Mouse (Mus musculus) naive thymus-derived CD4-positive, alpha-beta T cell, adult 2 months (primary cell): ENCODE results near the gene Lgals3.

Experiments used
- DNase-seq: peaks from one replicate; pipeline ENCODE4 v3.0.0-alpha.2; 2011; ENCODE audit warnings: low read depth

Gene Lgals3

DNA sequence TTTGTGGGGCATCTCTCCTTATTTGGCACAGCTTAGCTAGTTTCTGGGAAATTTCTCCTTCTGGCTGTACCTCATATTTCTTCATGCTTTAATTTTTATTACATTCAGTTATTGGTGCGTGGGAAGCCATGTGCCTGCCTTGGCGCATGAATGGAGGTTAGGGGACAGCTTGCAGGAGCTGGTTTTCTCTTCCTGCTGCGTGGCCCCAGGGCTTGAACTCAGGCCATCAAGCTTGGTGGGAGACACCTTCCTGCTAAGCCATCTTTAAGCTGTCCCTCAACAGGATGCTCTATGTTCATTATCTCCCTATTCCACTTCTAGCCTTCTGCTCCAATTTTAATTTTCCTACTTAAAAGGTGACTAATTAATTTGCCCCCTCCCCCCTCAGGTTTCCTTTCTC lies 3.2 kb downstream of the Lgals3 start:
- no peak for DNase-seq

DNA sequence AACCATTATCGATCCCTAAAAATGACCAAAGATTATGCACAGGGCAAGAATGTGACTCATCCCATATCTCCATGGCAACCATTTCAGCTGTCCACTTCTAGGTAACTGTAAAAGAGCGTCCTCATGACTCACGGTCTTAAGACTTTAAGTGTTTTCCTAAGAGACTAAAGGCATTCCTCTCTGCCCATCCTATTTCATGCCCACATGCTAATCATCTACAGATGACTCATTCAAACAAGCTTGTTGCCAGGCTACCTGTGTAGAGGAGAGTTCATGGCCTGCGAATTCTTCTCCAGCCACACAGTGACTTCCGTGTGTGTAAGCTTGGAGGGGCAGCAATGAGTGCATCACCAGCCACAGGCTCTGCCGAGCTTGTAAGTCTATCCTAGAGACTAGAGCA lies 4.1 kb downstream of the Lgals3 start:
- no peak for DNase-seq

DNA sequence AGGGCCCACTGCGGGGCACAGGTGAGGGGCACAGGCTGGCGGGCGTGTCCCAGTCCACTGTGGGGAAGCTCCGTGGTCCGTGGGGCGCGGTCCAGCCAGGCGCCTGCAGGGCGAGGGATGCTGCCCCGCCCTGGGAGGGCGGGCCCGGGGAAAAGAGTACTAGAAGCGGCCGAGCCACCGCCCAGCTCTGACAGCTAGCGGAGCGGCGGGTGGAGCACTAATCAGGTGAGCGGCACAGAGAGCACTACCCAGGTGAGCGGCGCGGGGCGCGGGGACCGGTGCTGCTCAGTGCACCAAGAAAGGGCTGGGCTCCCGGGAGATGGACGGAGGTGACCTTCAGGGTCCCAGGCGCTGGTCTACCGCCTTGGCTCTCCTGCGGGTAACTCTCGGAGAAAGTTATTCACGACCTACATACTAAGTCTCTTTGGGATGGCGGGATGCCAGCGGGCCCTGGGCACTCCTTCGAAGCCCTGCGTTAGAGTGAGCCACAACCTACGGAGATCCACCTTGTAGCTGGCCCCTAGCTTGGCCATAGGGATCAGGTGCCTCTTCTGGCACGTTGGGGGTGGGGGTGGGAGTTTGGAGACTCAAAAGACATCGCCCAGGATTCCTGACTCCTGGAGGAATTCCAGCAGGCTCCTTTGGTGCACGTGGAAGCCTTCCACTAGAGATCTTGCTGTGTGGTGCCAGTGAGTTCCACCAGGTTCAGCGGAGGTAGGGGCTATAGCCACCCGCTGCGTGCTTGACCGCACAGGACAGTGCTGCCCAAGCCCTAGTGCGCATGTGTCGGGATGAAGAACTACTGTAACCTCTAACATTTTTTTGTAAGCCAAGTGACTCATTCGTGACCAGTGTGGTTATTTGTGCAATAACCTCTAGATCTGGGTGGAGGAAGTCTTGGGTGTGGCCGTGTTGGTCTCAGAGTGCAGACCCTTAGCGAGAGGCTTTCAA lies 6.5 kb downstream of the Lgals3 start:
- DNase-seq: no peak

DNA sequence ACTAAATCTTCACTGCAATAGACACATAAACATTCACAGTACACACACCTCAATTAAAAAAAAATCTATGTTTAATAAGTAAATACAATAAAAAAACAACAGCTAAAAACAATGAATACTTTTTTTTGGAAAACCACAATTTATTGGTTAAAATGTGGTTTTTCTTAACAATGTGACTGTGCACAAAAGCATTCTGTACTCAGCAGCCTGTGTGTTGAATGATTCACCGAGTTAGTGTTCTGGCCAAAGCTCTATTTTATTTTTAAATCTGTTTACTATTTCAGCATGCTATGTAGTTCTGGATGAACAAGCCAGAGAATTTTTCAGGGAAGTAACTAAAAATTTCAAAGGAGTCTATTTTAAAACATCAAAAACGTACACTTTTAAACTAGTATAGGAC lies 9.0 kb downstream of the Lgals3 start:
- no peak for DNase-seq

DNA sequence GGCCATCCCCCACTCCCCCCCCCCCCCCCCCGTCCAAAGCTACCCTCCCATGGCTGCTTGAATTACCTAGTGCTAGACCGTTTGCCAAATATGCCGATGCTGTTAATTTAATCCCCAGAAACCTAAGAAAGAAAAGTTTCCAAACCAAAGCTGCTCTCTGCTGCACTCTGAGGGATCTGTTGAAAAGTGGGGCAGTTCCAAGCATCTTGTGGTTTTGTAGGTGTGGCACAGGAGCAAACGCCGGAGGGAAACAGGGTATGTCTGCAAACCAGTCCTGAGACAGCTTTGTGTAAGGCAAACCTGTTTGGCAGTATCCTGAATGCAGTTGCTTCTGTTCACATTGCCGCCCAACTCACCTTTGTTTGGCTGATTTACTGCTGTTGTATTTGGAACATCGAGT lies 10.8 kb downstream of the Lgals3 start:
- no peak for DNase-seq

DNA sequence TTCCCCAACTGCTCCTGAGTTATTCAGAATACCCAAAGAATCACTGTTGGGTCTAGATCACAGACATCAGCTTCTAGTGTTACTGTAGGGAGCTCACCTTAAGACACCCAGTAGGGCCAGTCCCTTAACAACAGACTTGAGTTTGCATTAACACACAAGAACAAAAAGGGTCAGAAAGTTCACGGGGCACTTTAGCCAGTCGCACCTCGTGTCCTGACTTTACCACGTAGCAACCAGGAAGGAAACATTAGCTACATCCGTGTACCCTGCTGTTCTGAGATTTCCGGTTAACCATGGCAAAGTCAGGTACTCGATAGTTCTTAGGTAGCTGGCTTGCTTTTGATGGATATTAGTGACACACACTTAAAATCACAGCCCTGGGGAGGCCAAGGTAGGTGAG lies 16.4 kb downstream of the Lgals3 start:
- no peak for DNase-seq

DNA sequence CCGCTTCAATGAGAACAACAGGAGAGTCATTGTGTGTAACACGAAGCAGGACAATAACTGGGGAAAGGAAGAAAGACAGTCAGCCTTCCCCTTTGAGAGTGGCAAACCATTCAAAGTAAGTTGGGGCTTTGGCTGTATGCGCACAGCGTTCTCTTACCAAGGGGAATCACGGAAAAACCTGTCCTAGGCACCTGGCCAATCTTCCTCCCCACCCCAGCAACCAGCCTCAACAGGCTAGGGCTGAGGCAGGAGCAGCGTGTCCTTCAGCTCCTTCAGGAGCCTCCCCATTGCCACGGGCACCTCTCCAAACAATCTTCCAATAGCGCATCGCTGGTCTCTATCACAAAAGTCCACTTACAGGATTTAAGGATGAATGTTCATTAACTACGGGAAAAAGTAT lies 17.1 kb downstream of the Lgals3 start:
- no peak for DNase-seq

DNA sequence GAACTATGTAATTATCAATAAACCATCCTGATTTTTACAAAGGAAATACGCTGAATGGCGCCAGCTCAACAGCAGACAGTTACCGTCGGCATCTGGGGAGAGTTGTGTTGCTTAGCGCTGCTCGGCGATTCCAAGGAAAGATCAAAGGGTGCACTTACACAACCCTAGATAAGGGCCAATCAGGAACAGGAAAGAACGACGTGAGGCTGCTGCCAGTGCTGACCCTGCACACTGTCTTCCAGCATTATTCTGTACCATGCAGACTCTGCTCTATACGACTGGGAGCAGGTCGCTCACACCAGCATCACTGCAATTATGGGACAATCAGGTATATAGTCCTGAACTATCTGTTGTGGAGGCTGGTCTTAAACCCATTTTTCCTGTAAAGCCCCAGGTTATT lies 18.6 kb downstream of the Lgals3 start:
- no peak for DNase-seq

DNA sequence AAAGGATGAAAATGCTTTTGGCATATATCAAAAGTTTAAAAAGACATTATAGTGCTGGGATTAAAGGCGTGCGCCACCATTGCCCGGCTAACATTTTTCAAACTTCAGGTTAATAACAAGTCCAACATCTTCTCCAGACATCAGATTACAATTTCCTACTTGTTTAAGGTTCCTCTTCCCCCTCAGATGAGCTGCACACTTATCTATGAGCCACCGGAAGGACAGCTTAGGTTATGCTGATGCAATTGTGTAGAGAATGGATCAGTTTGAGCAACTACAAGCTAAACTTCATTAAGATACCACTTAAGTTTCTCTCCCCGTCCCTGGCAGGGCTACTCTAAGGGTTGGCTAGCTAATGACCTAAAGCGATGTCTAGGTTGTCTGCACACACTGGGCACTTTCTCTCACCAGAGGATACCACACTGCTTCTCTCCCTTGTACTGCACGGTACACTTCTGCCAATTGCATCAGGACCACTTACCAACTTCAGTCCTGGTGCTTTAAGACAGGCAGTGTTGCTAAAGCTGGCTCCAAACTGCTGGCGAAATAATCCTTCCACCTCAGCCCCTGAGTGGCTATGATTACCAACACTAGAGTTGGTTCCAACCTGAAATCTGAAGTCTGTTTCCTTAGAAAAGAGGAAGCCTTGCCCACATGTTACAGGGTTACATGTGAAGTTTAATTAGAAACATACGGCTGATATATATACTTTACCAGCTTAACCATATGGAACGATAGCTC lies 26.0 kb downstream of the Lgals3 start:
- no peak for DNase-seq

DNA sequence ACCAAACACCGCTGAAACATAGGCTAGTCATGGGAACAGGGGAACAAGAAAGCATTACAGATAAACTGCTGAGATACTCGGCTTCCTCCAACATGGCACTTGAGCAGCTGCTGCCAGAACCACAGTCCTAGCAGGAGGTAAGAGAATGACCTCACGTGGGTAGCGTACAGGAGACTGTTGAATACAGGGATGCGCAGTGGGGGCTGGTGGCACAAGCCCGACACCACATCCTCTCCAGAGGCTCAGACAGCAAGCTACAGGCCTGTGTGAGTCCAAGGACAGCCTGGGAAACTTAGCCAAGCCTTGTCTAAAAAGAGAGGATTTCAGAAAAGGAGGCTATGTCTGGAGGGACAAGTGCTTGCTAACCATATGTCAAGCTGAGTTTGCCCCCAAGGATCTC lies 27.5 kb downstream of the Lgals3 start:
- peak; percentile 71 for DNase-seq

DNA sequence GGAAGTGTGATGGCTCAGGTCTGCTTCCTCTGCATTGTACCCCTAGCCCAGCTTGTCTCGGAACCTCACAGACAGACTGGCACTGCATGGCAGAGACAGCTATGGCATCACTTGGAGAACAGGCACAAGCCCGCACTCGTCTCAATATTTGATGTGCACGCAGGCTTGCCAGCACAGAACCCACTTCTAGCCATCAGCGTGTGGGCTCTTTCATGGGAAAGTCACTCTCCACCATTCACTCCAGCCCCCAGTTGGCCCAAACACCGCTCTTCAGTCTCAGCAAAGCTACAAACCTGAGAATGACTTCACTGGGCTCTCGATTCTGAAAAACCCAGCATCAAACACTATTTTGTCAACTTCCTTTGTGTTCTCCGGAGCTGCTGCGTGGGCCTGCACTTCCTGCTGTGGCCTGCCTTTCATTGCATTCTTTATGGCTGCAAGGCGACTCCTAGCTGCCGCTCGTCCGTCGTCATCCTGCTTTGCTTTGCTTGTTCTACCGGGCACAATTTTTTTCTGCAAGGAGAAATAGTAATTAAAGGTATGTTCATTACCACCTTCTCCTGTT lies 28.0 kb downstream of the Lgals3 start:
- peak; percentile 86 for DNase-seq

DNA sequence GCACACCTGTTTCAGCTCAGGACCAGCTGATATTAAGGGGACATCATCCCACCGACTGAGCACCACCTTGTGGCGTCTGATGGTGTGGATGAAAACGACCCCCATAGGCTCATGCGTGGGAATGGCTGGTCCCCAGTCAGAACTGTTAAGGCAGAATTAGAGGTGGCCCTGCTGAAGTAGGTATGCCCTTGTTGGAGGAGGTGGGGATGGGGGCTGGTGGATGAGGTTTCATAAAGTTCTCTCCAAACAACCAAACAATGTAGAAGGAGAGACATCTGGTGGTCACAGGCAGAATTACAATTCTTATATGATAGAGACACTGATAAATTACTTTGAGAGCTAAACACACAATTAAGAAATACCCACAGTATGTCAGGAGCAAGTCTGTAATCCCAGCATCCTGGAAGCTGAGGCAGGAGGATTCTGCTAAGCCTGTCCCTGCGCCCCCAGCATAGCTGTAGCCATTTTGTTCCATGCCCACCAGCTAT lies 28.7 kb downstream of the Lgals3 start:
- DNase-seq: peak; percentile 87

DNA sequence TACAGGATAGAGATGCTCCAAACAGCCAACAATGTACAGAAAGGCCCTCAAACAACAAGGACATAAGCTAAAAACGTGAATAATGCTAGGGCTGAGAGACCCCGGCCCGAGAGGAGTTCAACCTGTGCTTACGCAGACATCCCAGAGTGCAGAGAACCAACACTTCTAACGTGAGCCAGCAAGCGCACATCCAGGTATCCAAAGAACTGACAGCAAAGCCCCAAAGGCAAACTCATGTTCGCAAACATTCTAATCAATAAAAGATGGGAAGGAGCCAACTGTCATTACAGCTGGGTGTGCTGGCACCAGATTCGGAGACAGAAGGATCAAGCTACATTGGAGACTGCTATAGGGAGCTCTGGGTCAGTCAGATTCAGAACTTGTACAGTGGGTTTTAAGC lies 35.2 kb downstream of the Lgals3 start:
- DNase-seq: no peak

DNA sequence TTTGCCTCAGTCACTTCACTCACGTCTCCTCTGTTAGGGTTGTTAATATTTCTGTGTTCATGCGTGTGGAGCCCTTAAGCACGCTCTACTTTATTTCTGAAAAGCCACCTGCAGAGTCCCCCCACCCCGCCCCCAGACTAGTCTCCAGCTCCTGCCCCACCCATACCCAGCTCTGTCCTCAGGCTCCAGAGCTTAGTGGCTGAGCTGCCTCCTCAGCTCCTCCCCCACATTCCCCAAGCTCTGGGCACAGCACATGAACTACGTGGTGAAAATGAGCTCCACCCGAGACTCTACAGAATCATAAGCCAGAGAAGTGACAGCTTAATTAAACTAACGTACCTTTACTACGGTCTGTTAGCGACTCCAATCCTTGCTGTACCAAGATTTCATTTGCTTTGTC lies 38.4 kb downstream of the Lgals3 start:
- no peak for DNase-seq

DNA sequence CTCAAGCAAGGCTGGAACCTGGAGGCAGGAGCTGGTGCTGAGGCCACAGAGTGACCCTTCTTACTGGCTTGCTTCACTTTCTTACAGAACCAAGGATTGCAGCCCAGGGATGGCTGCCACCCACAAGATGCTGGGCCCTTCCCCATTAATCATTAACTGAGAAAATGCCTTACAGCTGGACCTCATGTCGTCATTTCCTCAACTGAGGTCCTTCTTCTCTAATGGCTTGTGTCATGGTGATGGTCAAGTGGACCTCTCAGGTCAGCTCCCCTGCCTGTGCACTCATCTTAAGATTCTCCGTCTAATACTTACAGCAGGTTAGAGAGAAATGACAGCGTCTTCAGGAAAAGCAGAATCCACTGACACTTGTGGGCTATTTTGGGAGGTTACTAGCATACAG lies 49.8 kb downstream of the Lgals3 start:
- no peak for DNase-seq

DNA sequence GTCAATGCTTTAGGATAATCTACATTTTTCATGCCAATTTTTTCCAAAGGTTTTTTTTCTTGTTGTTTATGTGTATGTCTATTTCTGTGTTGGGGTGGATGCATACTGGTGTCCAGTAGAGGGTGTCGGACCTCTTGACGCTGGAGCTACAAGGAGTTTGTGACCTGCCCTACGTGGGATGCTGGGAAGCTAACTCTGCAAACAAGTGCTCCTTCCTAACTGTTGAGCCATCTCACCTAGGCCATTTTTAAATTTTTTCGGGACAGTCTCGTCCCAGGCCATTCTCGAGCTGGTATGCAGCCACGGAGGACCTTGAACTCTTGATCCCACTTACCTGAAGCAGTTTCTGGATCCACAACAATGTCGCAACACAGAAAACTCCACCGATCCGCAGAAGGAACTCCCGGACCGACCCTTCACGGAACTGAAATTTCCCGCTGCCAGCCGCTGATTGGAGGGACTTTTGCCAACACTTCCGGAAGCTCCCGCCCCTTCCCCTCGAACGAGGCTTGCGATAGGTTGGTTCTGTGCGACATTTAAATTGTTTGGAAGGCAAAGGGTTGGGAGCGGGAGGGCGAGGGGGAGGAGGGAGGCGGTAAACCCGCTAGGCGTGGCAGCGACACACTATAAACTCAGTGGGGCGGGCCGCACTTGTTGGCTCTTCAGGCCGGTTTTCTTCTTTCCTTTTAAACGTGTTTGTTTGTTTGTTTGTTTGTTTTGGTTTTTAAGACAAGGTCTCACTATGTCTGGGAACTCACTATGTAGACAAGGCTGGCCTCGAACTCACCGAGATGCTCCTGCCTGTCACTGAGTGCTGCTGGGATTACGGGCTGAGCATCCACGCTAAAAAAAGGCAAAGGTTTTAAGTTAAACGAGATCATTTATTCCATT lies 50.5 kb downstream of the Lgals3 start, which contains the start of gene Dlgap5:
Gene Dlgap5 (minus strand): TSS at position 633 of the 891 bp plus-strand sequence.
- peak; percentile 92 for DNase-seq

DNA sequence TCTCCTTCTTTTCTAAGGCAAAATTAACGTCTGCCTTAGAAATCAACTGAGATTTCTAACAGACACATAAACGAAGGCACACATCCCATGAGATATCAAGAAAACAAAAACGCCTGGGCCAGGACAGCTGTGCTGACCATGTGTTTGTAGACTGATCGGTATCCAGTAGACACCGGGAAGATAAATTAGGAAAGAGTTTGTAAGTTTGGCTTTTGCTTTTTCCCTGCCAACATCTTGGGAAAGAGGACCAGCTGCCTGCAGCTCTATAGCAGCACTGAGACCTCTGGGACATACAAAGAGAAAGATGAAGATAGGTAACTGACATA lies 51.1 kb downstream of the Lgals3 start:
- DNase-seq: no peak

DNA sequence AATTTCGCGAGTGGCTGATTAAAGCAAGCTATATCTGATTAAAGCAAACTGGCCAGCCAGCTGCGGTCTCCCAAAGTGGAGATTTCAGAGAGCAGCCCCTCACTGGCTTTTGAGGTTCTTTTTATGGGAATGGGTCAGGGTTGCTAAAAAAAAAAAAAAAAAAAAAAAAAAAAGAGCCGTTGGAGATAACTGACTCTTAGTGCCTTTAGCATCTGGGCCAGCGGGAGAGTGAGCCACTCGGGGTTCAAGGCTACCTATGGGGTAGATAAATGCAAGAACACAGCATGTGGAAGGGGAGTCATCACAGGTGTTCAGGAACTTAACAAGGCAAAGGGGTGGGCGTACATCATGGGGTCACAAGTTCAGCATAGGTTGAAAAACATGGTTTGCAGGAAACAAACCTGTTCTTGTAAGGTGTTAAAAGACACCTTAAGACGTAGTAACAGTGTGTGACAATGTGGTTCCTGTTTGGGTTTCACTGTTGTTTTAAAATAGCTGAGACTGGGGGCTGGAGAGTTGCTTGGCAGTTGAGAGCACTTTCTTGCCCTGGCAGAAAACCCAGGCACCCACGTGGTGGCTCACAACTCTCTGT lies 51.6 kb downstream of the Lgals3 start:
- DNase-seq: no peak

DNA sequence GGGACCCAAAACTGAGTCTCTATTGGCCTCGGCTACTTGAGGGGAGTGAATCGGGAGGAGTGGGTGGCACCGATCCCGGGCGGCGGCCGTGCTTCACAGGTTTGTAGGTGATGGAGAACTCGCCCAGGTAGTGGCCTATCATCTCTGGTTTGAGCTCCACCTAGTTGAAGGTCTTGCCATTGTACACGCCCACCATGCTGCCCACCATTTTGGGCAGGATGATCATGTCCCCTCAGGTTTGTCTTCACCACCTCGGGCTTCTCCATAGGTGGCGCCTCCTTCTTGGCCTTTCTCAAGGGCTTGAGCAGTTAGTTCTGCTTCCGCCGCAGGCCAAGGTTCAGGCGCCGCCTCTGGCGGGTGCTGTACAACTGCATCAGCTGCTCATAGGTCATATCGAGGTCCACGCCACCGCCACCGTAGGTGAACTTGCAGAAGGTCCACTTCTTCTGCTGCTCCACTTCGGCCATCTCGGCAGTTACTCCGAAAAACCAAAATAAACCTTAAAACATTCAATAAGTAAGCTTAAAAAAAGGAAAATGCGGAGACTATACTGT lies 52.2 kb downstream of the Lgals3 start:
- DNase-seq: no peak

DNA sequence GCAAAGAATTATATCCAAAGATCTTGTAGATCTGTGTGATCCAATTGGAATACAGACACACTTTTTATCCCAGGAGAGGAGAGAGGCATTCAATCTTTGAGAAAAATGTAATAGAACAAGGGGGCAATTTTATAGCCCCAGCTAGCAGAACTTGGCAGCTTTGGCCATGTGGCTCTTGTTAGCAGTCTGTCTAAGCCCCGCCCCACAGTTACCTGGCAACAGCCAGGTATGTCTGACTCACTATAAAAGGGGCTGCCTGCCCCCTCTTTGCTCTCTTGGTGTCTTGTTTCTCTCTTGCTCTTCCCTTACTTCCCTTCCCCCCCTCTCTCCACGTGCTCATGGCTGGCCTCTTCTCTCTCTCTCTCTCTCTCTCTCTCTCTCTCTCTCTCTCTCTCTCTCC lies 54.1 kb downstream of the Lgals3 start:
- no peak for DNase-seq

DNA sequence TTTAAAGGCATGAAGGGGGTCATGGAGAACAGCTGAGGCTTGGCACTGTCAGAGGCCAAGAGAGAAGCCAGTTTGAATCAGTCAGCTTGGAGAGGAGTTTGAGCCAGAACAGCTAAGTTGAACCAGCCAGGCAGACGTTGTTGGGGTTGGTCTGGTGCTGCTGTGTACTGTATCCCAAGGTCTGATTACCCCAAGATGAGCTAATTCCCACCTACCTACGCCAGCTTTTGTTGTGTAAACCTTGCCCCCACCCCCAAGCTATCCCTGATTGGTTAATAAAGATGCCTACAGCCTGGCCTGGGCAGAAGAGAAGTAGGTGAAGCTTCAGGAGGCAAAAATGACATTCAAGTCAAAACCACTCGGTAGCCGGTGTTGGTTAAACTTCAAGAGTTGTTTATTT lies 54.9 kb downstream of the Lgals3 start:
- no peak for DNase-seq
